Mouse (Mus musculus) heart, embryonic 10.5 days (tissue): Measurements from ENCODE around the gene Spred1. TPM values are rescaled to one million over a fixed set of nuclear protein-coding genes. Genes with fewer than 3 reads are reported as not detected.

Experiments used
- DNase-seq: peaks from one replicate; pipeline ENCODE4 v3.0.0-alpha.2; 2017; ENCODE audit warnings: low spot score
- H3K27ac ChIP-seq: fragments of 300-500 bp; sonication (generic); 2 replicates; pipeline ENCODE4 v1.5.1; 2016; ENCODE audit warnings: mild to moderate bottlenecking
- H3K27me3 ChIP-seq: fragments of 300-500 bp; sonication (generic); 2 replicates; pipeline ENCODE4 v1.6.1; 2016; ENCODE audit warnings: mild to moderate bottlenecking; ENCODE audit not compliant: poor library complexity, insufficient read depth, severe bottlenecking
- H3K36me3 ChIP-seq: fragments of 300-500 bp; sonication (generic); 2 replicates; pipeline ENCODE4 v1.6.1; 2016; ENCODE audit warnings: mild to moderate bottlenecking, moderate library complexity
- H3K4me1 ChIP-seq: fragments of 300-500 bp; sonication (generic); 2 replicates; pipeline ENCODE4 v1.6.1; 2016; ENCODE audit warnings: mild to moderate bottlenecking
- H3K4me3 ChIP-seq: fragments of 300-500 bp; sonication (generic); 2 replicates; pipeline ENCODE4 v1.5.1; 2016; ENCODE audit warnings: mild to moderate bottlenecking, moderate library complexity
- H3K9me3 ChIP-seq: fragments of 300-500 bp; sonication (generic); 2 replicates; pipeline ENCODE4 v1.6.1; 2016; ENCODE audit warnings: mild to moderate bottlenecking, moderate library complexity
- WGBS: fragments of 180-500 bp; shearing (Covaris S2); methylation state at CpG from one replicate; pipeline ENCODE4 v1.1.7; 2016; 5-methylcytosine and 5-hydroxymethylcytosine counted together
- polyA plus RNA-seq: library from polyadenylated mRNA; unstranded; fragments of >200 nt; fragmentation: Nextera tagmentation; extraction: Ambion mirVana; gene quantifications from 2 replicates; pipeline ENCODE4 v1.2.1, GENCODE M21; 2016

Spred1 gene
- polyA plus RNA-seq, 1 experiment from 2014 or later = 7.0 TPM

- Histone ChIP-seq H3K9me3 (no peaks in the 10 kb centered on the region), H3K36me3 (no peaks in the 10 kb centered on the region), H3K27me3 (no peaks in the 10 kb centered on the region), H3K4me1 (peaks cover 40% of the 10 kb centered on the region), H3K4me3 (no peak overlapping the region), H3K27ac (peak overlapping the region; percentile 47; the same call in 1 of the 2 replicates)
- WGBS = 13% methylated on average over 10 of the region's 10 CpGs
- DNase-seq = no peak
Measured at GRCm38 (mm10) chr2:117099316-117099715, 21.9 kb upstream of the Spred1 start.

- no peak for DNase-seq
- no peaks in the 10 kb centered on the region for H3K27me3 ChIP-seq
- WGBS = 9% methylated on average over 4 of the region's 4 CpGs
- peak overlapping the region; percentile 24; the same call in 1 of the 2 replicates for H3K27ac ChIP-seq
- H3K36me3 ChIP-seq = no peaks in the 10 kb centered on the region
- H3K4me1 ChIP-seq = peaks cover 42% of the 10 kb centered on the region
- no peaks in the 10 kb centered on the region for H3K9me3 ChIP-seq
- no peak overlapping the region for H3K4me3 ChIP-seq
Measured at GRCm38 (mm10) chr2:117103461-117103860, 17.7 kb upstream of the Spred1 start.

GRCm38 (mm10) chr2:117105407-117105806 lies 15.8 kb upstream of the Spred1 start:
- Histone ChIP-seq H3K36me3 (no peaks in the 10 kb centered on the region), H3K27me3 (no peaks in the 10 kb centered on the region), H3K4me1 (peaks cover 27% of the 10 kb centered on the region), H3K27ac (peak overlapping the region; percentile 62), H3K9me3 (no peaks in the 10 kb centered on the region), H3K4me3 (no peak overlapping the region)
- WGBS = 83% methylated on average over 7 of the region's 7 CpGs
- DNase-seq = no peak

- WGBS = 47% methylated on average over 4 of the region's 4 CpGs
- Histone ChIP-seq H3K36me3 (no peaks in the 10 kb centered on the region), H3K27me3 (no peaks in the 10 kb centered on the region), H3K9me3 (no peaks in the 10 kb centered on the region), H3K27ac (0 out of 2 replicates have a peak overlapping the region, but pooled peaks have one; percentile 49), H3K4me1 (peaks cover 26% of the 10 kb centered on the region), H3K4me3 (no peak overlapping the region)
- DNase-seq = no peak
Measured at GRCm38 (mm10) chr2:117108059-117108458, 13.1 kb upstream of the Spred1 start.

- no peak for DNase-seq
- Histone ChIP-seq H3K9me3 (no peaks in the 10 kb centered on the region), H3K36me3 (no peaks in the 10 kb centered on the region), H3K27ac (no peak overlapping the region), H3K4me3 (no peak overlapping the region), H3K27me3 (no peaks in the 10 kb centered on the region), H3K4me1 (peaks cover 31% of the 10 kb centered on the region)
- WGBS = 59% methylated on average over 2 of the region's 2 CpGs
Measured at GRCm38 (mm10) chr2:117109296-117109695, 11.9 kb upstream of the Spred1 start.

GRCm38 (mm10) chr2:117110355-117110866 lies 10.8 kb upstream of the Spred1 start:
- no peak overlapping the region for H3K27ac ChIP-seq
- WGBS = 78% methylated on average over 6 of the region's 6 CpGs

GRCm38 (mm10) chr2:117113262-117113661 lies 7.9 kb upstream of the Spred1 start:
- 83% methylated on average over 2 of the region's 2 CpGs for WGBS
- H3K9me3 ChIP-seq = no peaks in the 10 kb centered on the region
- no peaks in the 10 kb centered on the region for H3K36me3 ChIP-seq
- no peak overlapping the region for H3K4me3 ChIP-seq
- no peaks in the 10 kb centered on the region for H3K27me3 ChIP-seq
- peak overlapping the region; percentile 67 for H3K27ac ChIP-seq
- H3K4me1 ChIP-seq = peaks cover 16% of the 10 kb centered on the region
- no peak for DNase-seq

More at GRCm38 (mm10) chr2:117110355-117110866, 10.8 kb upstream of the Spred1 start:
- Histone ChIP-seq H3K9me3 (no peaks in the 10 kb centered on the region), H3K36me3 (no peaks in the 10 kb centered on the region), H3K4me1 (peaks cover 23% of the 10 kb centered on the region), H3K27me3 (no peaks in the 10 kb centered on the region), H3K4me3 (no peak overlapping the region)
- no peak for DNase-seq

- Histone ChIP-seq H3K4me1 (peaks cover 15% of the 10 kb centered on the region), H3K9me3 (no peaks in the 10 kb centered on the region), H3K36me3 (no peaks in the 10 kb centered on the region), H3K27ac (peak overlapping the region; percentile 67), H3K4me3 (no peak overlapping the region), H3K27me3 (no peaks in the 10 kb centered on the region)
- no peak for DNase-seq
- 30% methylated on average over 4 of the region's 4 CpGs for WGBS
Measured at GRCm38 (mm10) chr2:117113762-117114161, 7.4 kb upstream of the Spred1 start.

- no peak for DNase-seq
- Histone ChIP-seq H3K27ac (no peak overlapping the region), H3K4me1 (peaks cover 21% of the 10 kb centered on the region), H3K27me3 (no peaks in the 10 kb centered on the region), H3K36me3 (no peaks in the 10 kb centered on the region), H3K4me3 (no peak overlapping the region), H3K9me3 (no peaks in the 10 kb centered on the region)
- WGBS = 75% methylated on average over 2 of the region's 2 CpGs
Measured at GRCm38 (mm10) chr2:117118516-117118915, 2.7 kb upstream of the Spred1 start.

GRCm38 (mm10) chr2:117119291-117120245 lies 1.6 kb upstream of the Spred1 start:
- 3% methylated on average over 30 of the region's 30 CpGs for WGBS
- peak; percentile 82 for DNase-seq

GRCm38 (mm10) chr2:117120246-117121211 lies 645 bp upstream of the Spred1 start:
- under 1% methylated on average over 99 of the region's 101 CpGs for WGBS
- no peaks in the 10 kb centered on the region for H3K27me3 ChIP-seq
- no peaks in the 10 kb centered on the region for H3K9me3 ChIP-seq

More at GRCm38 (mm10) chr2:117119291-117120245, 1.6 kb upstream of the Spred1 start:
- Histone ChIP-seq H3K4me3 (peak overlapping the region; percentile 96), H3K9me3 (no peaks in the 10 kb centered on the region), H3K27me3 (no peaks in the 10 kb centered on the region), H3K27ac (peak overlapping the region; percentile 99), H3K4me1 (peaks cover 11% of the 10 kb centered on the region), H3K36me3 (no peaks in the 10 kb centered on the region)

GRCm38 (mm10) chr2:117121984-117122605 lies 921 bp downstream of the Spred1 start:
- H3K9me3 ChIP-seq = no peaks in the 10 kb centered on the region
- no peaks in the 10 kb centered on the region for H3K36me3 ChIP-seq
- no peak for DNase-seq
- WGBS = 1% methylated on average over 19 of the region's 19 CpGs
- H3K4me3 ChIP-seq = peak overlapping the region; percentile 96
- peak overlapping the region; percentile 99 for H3K27ac ChIP-seq
- H3K4me1 ChIP-seq = peaks cover 10% of the 10 kb centered on the region
- no peaks in the 10 kb centered on the region for H3K27me3 ChIP-seq

More at GRCm38 (mm10) chr2:117120246-117121211, 645 bp upstream of the Spred1 start:
- H3K4me3 ChIP-seq = peak overlapping the region; percentile 96
- no peaks in the 10 kb centered on the region for H3K36me3 ChIP-seq
- peak overlapping the region; percentile 99 for H3K27ac ChIP-seq
- peak; percentile 92 for DNase-seq
- peaks cover 10% of the 10 kb centered on the region for H3K4me1 ChIP-seq
